Mouse (Mus musculus): ENCODE data around the gene Ehd1.
A peak's percentile ranks its signal among the peaks of the same experiment; 100 is the strongest.

- TF ChIP-seq POLR2A (IDR thresholded peaks at IDR 0.05; ENCODE audit: insufficient read length, low read depth) (no peak), POLR2AphosphoS2 (IDR thresholded peaks at IDR 0.05; ENCODE audit: insufficient read length, low read depth) (no peak), MAX (IDR thresholded peaks at IDR 0.05; ENCODE audit: low read depth) (no peak), E2F4 (IDR thresholded peaks at IDR 0.05; ENCODE audit: insufficient read depth) (no peak), CEBPB (IDR thresholded peaks at IDR 0.05; ENCODE audit: insufficient read depth, poor library complexity, severe bottlenecking) (0 out of 2 replicates have a peak, but pooled peaks have one; percentile 1), USF1 (IDR thresholded peaks at IDR 0.05; ENCODE audit: low read depth) (no peak), TCF12 (IDR thresholded peaks at IDR 0.05; ENCODE audit: insufficient read depth, poor library complexity, severe bottlenecking) (no peak), MYOG (IDR thresholded peaks at IDR 0.05; ENCODE audit: control insufficient read depth in 1 of 3, insufficient read depth in 1 of 3, insufficient read length in 2 of 3, low read depth in 2 of 3) (no peak), REST (IDR thresholded peaks at IDR 0.05; ENCODE audit: insufficient read depth, insufficient read length) (no peak)
Measured at GRCm38 (mm10) chr19:6236053-6236441, 40.5 kb upstream of the Ehd1 start.

All from myocyte (in vitro differentiated cells).